Mouse (Mus musculus) cerebellum, adult 8-10 months (tissue): ENCODE measurements around the gene Pax7.
A peak's percentile ranks its signal among the peaks of the same experiment; 100 is the strongest.

Experiments
- DNase-seq: peaks from one replicate; pipeline ENCODE4 v3.0.0; 2022

Gene Pax7

GRCm38 (mm10) chr4:139833036-139833634 is at the start of gene Pax7:
TSS of gene Pax7 (minus strand) at chr4:139833528.
- DNase-seq = no peak

- DNase-seq = no peak
These were observed 48.5 kb upstream of the Pax7 start for GRCm38 (mm10) chr4:139881796-139882195.

- no peak for DNase-seq
These were observed 46.0 kb upstream of the Pax7 start for GRCm38 (mm10) chr4:139879324-139879723.

GRCm38 (mm10) chr4:139878443-139878842 is 45.1 kb upstream of the Pax7 start:
- DNase-seq = no peak

- peak; percentile 59 for DNase-seq
These were observed 43.9 kb upstream of the Pax7 start for GRCm38 (mm10) chr4:139877269-139877668.

- peak; percentile 41 for DNase-seq
These were observed 39.3 kb upstream of the Pax7 start for GRCm38 (mm10) chr4:139872595-139872994.

GRCm38 (mm10) chr4:139871699-139872098 is 38.4 kb upstream of the Pax7 start:
- DNase-seq = no peak

GRCm38 (mm10) chr4:139863218-139863617 is 29.9 kb upstream of the Pax7 start:
- DNase-seq = no peak

GRCm38 (mm10) chr4:139858635-139859176 is 25.4 kb upstream of the Pax7 start:
- peak; percentile 87 for DNase-seq

GRCm38 (mm10) chr4:139852219-139853035 is 19.1 kb upstream of the Pax7 start:
- no peak for DNase-seq

GRCm38 (mm10) chr4:139851387-139851786 is 18.1 kb upstream of the Pax7 start:
- DNase-seq = no peak

- DNase-seq = no peak
These were observed 17.3 kb upstream of the Pax7 start for GRCm38 (mm10) chr4:139850547-139851170.

GRCm38 (mm10) chr4:139843456-139843855 is 10.1 kb upstream of the Pax7 start:
- no peak for DNase-seq

GRCm38 (mm10) chr4:139842919-139843318 is 9.6 kb upstream of the Pax7 start:
- no peak for DNase-seq

GRCm38 (mm10) chr4:139840939-139841500 is 7.7 kb upstream of the Pax7 start:
- DNase-seq = no peak

GRCm38 (mm10) chr4:139840442-139840841 is 7.1 kb upstream of the Pax7 start:
- DNase-seq = no peak

- no peak for DNase-seq
These were observed 3.4 kb upstream of the Pax7 start for GRCm38 (mm10) chr4:139836681-139837080.

GRCm38 (mm10) chr4:139836196-139836595 is 2.9 kb upstream of the Pax7 start:
- no peak for DNase-seq

- no peak for DNase-seq
These were observed 581 bp upstream of the Pax7 start for GRCm38 (mm10) chr4:139833817-139834401.

- DNase-seq = no peak
These were observed 870 bp downstream of the Pax7 start for GRCm38 (mm10) chr4:139832281-139833035.

GRCm38 (mm10) chr4:139831501-139832230 is 1.7 kb downstream of the Pax7 start:
- DNase-seq = no peak
